Mouse (Mus musculus) embryonic facial prominence, embryonic 10.5 days (tissue): ENCODE data around the gene Thsd7a. TPM values are rescaled to one million over a fixed set of nuclear protein-coding genes. Genes with fewer than 3 reads are reported as not detected.

ENCODE experiments used
- DNase-seq: peaks from one replicate; pipeline ENCODE4 v3.0.0-alpha.2; 2017; ENCODE audit warnings: low spot score
- H3K27ac ChIP-seq: fragments of 300-500 bp; sonication (generic); replicated peaks from 2 replicates; pipeline ENCODE4 v1.5.1; 2016; ENCODE audit warnings: mild to moderate bottlenecking
- H3K27me3 ChIP-seq: fragments of 300-500 bp; sonication (generic); replicated peaks from 2 replicates; pipeline ENCODE4 v1.6.1; 2016; ENCODE audit warnings: low read depth, mild to moderate bottlenecking; ENCODE audit not compliant: poor library complexity, severe bottlenecking
- H3K36me3 ChIP-seq: fragments of 300-500 bp; sonication (generic); replicated peaks from 2 replicates; pipeline ENCODE4 v1.6.1; 2016; ENCODE audit warnings: mild to moderate bottlenecking, moderate library complexity
- H3K4me1 ChIP-seq: fragments of 300-500 bp; sonication (generic); 2 replicates; pipeline ENCODE4 v1.6.1; 2016
- H3K4me3 ChIP-seq: fragments of 300-500 bp; sonication (generic); 2 replicates; pipeline ENCODE4 v1.5.1; 2016; ENCODE audit warnings: mild to moderate bottlenecking, moderate library complexity
- H3K9me3 ChIP-seq: fragments of 300-500 bp; sonication (generic); 2 replicates; pipeline ENCODE4 v1.6.1; 2016; ENCODE audit warnings: mild to moderate bottlenecking
- WGBS: fragments of 180-500 bp; shearing (Covaris S2); methylation state at CpG from one replicate; pipeline ENCODE4 v1.1.7; 2016; 5-methylcytosine and 5-hydroxymethylcytosine counted together
- polyA plus RNA-seq: library from polyadenylated mRNA; unstranded; fragments of >200 nt; fragmentation: Nextera tagmentation; extraction: Ambion mirVana; gene quantifications from 2 replicates; pipeline ENCODE4 v1.2.1, GENCODE M21; 2016

The Thsd7a gene
- 6.1 and 6.9 TPM in 2 replicates for polyA plus RNA-seq

- H3K4me1 ChIP-seq: peaks cover 23% of the 10 kb centered on the region
- no peaks in the 10 kb centered on the region for H3K9me3 ChIP-seq
- peak; percentile 82 for DNase-seq
- H3K27me3 ChIP-seq: peaks cover 4% of the 10 kb centered on the region; the same call in 1 of the 2 replicates
- peak within 1 kb of the TSS; percentile 89 for H3K27ac ChIP-seq
- H3K4me3 ChIP-seq: peak within 1 kb of the TSS; percentile 78
- H3K36me3 ChIP-seq: no peaks in the 10 kb centered on the region
- under 1% methylated on average over 56 of the region's 56 CpGs for WGBS
Measured at GRCm38 (mm10) chr6:12748787-12749530, at the start of gene Thsd7a. TSS of gene Thsd7a (minus strand) at chr6:12749410.

GRCm38 (mm10) chr6:12787129-12787528 lies 37.9 kb upstream of the Thsd7a start:
- H3K4me1 ChIP-seq: no peaks in the 10 kb centered on the region
- no peak for DNase-seq
- no peak overlapping the region for H3K4me3 ChIP-seq
- no peak overlapping the region for H3K27ac ChIP-seq
- H3K9me3 ChIP-seq: no peaks in the 10 kb centered on the region
- no peaks in the 10 kb centered on the region for H3K27me3 ChIP-seq
- H3K36me3 ChIP-seq: no peaks in the 10 kb centered on the region
- WGBS: 58% methylated on average over 2 of the region's 2 CpGs

- no peaks in the 10 kb centered on the region for H3K27me3 ChIP-seq
Measured at GRCm38 (mm10) chr6:12786378-12786982, 37.3 kb upstream of the Thsd7a start.

GRCm38 (mm10) chr6:12784918-12785618 lies 35.9 kb upstream of the Thsd7a start:
- peak; percentile 15 for DNase-seq

More at GRCm38 (mm10) chr6:12786378-12786982, 37.3 kb upstream of the Thsd7a start:
- Histone ChIP-seq H3K36me3 (no peaks in the 10 kb centered on the region), H3K9me3 (no peaks in the 10 kb centered on the region), H3K4me1 (no peaks in the 10 kb centered on the region), H3K27ac (no peak overlapping the region), H3K4me3 (no peak overlapping the region)
- no peak for DNase-seq
- 55% methylated on average over 2 of the region's 2 CpGs for WGBS

GRCm38 (mm10) chr6:12772799-12773198 lies 23.6 kb upstream of the Thsd7a start:
- H3K27me3 ChIP-seq: no peaks in the 10 kb centered on the region
- no peaks in the 10 kb centered on the region for H3K4me1 ChIP-seq
- H3K36me3 ChIP-seq: no peaks in the 10 kb centered on the region
- 84% methylated on average over 2 of the region's 2 CpGs for WGBS
- H3K4me3 ChIP-seq: no peak overlapping the region
- H3K9me3 ChIP-seq: no peaks in the 10 kb centered on the region
- no peak overlapping the region for H3K27ac ChIP-seq
- no peak for DNase-seq

More at GRCm38 (mm10) chr6:12784918-12785618, 35.9 kb upstream of the Thsd7a start:
- WGBS: 78% methylated on average over 8 of the region's 8 CpGs
- Histone ChIP-seq H3K27ac (no peak overlapping the region), H3K27me3 (no peaks in the 10 kb centered on the region), H3K4me3 (no peak overlapping the region), H3K36me3 (no peaks in the 10 kb centered on the region), H3K4me1 (no peaks in the 10 kb centered on the region), H3K9me3 (no peaks in the 10 kb centered on the region)

GRCm38 (mm10) chr6:12765191-12765590 lies 16.0 kb upstream of the Thsd7a start:
- Histone ChIP-seq H3K36me3 (no peaks in the 10 kb centered on the region), H3K27ac (no peak overlapping the region), H3K27me3 (no peaks in the 10 kb centered on the region), H3K4me3 (no peak overlapping the region), H3K9me3 (no peaks in the 10 kb centered on the region), H3K4me1 (no peaks in the 10 kb centered on the region; the same call in 1 of the 2 replicates)
- DNase-seq: no peak
- WGBS: 86% methylated on average over 6 of the region's 6 CpGs

- DNase-seq: no peak
Measured at GRCm38 (mm10) chr6:12764606-12765005, 15.4 kb upstream of the Thsd7a start.

GRCm38 (mm10) chr6:12763816-12764215 lies 14.6 kb upstream of the Thsd7a start:
- no peaks in the 10 kb centered on the region for H3K9me3 ChIP-seq
- H3K27ac ChIP-seq: no peak overlapping the region
- H3K4me1 ChIP-seq: no peaks in the 10 kb centered on the region; the same call in 1 of the 2 replicates
- no peaks in the 10 kb centered on the region for H3K27me3 ChIP-seq
- H3K36me3 ChIP-seq: no peaks in the 10 kb centered on the region
- no peak for DNase-seq
- 91% methylated on average over 3 of the region's 3 CpGs for WGBS
- H3K4me3 ChIP-seq: no peak overlapping the region

More at GRCm38 (mm10) chr6:12764606-12765005, 15.4 kb upstream of the Thsd7a start:
- no peak overlapping the region for H3K4me3 ChIP-seq
- H3K36me3 ChIP-seq: no peaks in the 10 kb centered on the region
- H3K9me3 ChIP-seq: no peaks in the 10 kb centered on the region
- WGBS: 64% methylated on average over 1 of the region's 1 CpGs
- H3K27ac ChIP-seq: no peak overlapping the region
- H3K4me1 ChIP-seq: no peaks in the 10 kb centered on the region; the same call in 1 of the 2 replicates
- H3K27me3 ChIP-seq: no peaks in the 10 kb centered on the region

- Histone ChIP-seq H3K4me1 (no peaks in the 10 kb centered on the region; the same call in 1 of the 2 replicates), H3K9me3 (no peaks in the 10 kb centered on the region), H3K36me3 (no peaks in the 10 kb centered on the region), H3K27ac (no peak overlapping the region), H3K27me3 (no peaks in the 10 kb centered on the region), H3K4me3 (no peak overlapping the region)
- WGBS: 90% methylated on average over 8 of the region's 8 CpGs
- DNase-seq: no peak
Measured at GRCm38 (mm10) chr6:12759328-12760193, 10.4 kb upstream of the Thsd7a start.

- no peak for DNase-seq
- Histone ChIP-seq H3K4me1 (peaks cover 23% of the 10 kb centered on the region), H3K27me3 (no peaks in the 10 kb centered on the region), H3K4me3 (no peak overlapping the region), H3K36me3 (no peaks in the 10 kb centered on the region), H3K27ac (no peak overlapping the region), H3K9me3 (no peaks in the 10 kb centered on the region)
Measured at GRCm38 (mm10) chr6:12752297-12752696, 3.1 kb upstream of the Thsd7a start.

- Histone ChIP-seq H3K27ac (no peak overlapping the region), H3K27me3 (peaks cover 4% of the 10 kb centered on the region; the same call in 1 of the 2 replicates), H3K4me1 (peaks cover 23% of the 10 kb centered on the region), H3K9me3 (no peaks in the 10 kb centered on the region), H3K4me3 (no peak overlapping the region), H3K36me3 (no peaks in the 10 kb centered on the region)
- WGBS: 10% methylated on average over 2 of the region's 2 CpGs
- no peak for DNase-seq
Measured at GRCm38 (mm10) chr6:12750441-12750840, 1.2 kb upstream of the Thsd7a start.
